Mouse (Mus musculus): Measurements from ENCODE around the gene Enox1.

- TF ChIP-seq EP300 (IDR thresholded peaks at IDR 0.05; ENCODE audit: low read length) (no peak), POLR2A (IDR thresholded peaks at IDR 0.05; ENCODE audit: low read depth, low read length) (no peak), NRF1 (IDR thresholded peaks at IDR 0.05; ENCODE audit: low read depth, low read length) (no peak), GABPA (IDR thresholded peaks at IDR 0.05; ENCODE audit: insufficient replicate concordance, low read depth, low read length) (no peak), CTCF (conservative IDR thresholded peaks at IDR 0.05 in 1 of 2, IDR thresholded peaks at IDR 0.05 in 1 of 2; ENCODE audit: low read depth in 2 of 2, low read length in 2 of 2) (no peak), MAZ (IDR thresholded peaks at IDR 0.05; ENCODE audit: low read depth, low read length) (no peak), ZNF384 (IDR thresholded peaks at IDR 0.05; ENCODE audit: low read depth, low read length) (no peak), SIN3A (IDR thresholded peaks at IDR 0.05; ENCODE audit: low read length) (no peak), ZKSCAN1 (IDR thresholded peaks at IDR 0.05; ENCODE audit: borderline replicate concordance, low read depth, low read length) (no peak), ETS1 (conservative IDR thresholded peaks at IDR 0.05; ENCODE audit: low read depth, low read length) (no peak), KAT2A (IDR thresholded peaks at IDR 0.05; ENCODE audit: insufficient replicate concordance, low read length) (no peak), NELFE (IDR thresholded peaks at IDR 0.05; ENCODE audit: low read depth, low read length) (no peak), POLR2AphosphoS2 (IDR thresholded peaks at IDR 0.05; ENCODE audit: low read depth, low read length) (no peak)
These were observed 253.8 kb downstream of the Enox1 start for GRCm38 (mm10) chr14:77410354-77410753.
